Mouse (Mus musculus) embryonic fibroblast, embryonic 13.5 days (primary cell): Measurements from ENCODE around the gene Endou.

ENCODE experiments used
- CTCF ChIP-seq: IDR thresholded peaks from 2 replicates; pipeline ENCODE4 v1.5.1; 2011; ENCODE audit warnings: mild to moderate bottlenecking, control low read depth, low read length, moderate library complexity, borderline replicate concordance; ENCODE audit not compliant: insufficient read depth
- POLR2A ChIP-seq: IDR thresholded peaks from 2 replicates; pipeline ENCODE4 v1.6.1; 2011; ENCODE audit warnings: low read depth, mild to moderate bottlenecking, control low read depth, low read length, moderate library complexity

DNA sequence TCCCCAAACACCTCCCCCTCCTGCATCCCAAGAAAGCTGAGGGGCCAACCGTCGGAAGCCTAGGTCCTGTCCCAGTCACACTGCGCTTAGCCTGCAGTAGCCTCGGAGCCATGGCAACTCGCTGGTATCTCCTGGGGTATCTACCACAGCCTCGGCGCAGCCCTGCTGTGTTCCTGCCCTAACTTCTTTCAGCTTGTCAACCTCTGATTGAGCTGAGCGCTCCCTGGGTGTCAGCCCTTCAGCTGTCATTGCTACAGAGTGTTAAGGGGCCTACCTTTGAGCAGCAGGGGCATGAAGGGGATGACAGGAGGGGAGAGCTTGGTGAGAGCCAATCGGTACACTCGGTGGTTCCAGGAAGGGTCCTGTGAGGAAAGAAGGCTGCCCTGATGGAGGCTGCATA lies 17.2 kb upstream of the Endou start:
- TF ChIP-seq CTCF, result no peak
- no peak for TF ChIP-seq POLR2A
